Comparison of ENCODE assay signal across 8 mouse cellular contexts in the genomic region with DNA sequence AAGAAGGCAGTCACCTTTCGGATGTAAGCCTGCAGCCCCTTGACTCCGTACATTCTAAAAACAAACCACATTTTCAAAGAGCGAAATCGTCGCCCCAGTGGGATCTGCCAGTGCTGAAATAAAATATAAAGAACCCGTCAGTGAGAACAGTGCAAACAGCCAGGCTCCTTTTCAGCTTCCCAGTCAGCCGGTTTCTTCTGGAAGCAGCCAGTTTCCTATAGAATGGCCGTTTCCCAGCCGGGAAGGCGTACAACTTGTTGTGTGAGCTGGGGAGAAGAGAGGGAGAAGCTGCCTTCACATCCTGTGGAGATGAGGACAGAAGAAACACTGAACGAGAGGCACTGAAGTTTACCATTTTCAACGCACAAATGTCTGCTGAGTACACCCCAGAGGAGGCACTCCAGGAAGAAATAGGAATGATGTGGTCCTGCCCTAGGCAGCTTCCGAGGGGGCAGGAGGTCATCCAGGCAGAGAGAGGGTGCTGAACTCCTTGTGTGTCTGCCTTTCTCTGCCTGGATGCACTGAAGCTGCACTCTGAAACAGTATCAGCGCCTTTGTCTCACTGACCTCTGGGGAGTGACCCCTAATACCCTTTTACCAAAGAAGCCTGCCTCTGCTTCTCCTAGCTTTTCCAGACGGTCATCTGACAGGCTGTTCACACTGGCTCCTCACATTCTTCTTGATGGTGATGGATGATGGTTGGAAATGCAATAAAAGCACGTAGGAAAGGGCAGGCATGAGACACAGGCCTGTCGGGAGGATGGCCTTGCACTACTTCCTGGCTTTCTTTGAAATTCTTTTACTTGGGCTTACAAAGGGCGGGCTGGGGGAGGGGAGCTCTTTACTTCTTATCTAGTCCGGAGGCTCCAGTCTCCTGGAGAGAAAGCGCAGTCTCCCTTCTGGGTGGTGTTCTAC. TPM values are rescaled to one million over a fixed set of nuclear protein-coding genes. Genes with fewer than 3 reads are reported as not detected.
DNase-seq lines count a peak whose midpoint lies in the region; ATAC-seq lines count a peak whose summit lies in the region.

No protein-coding gene starts in this region.

- peak overlapping the region; percentile 37 for H3K9ac ChIP-seq in heart, embryonic 15.5 days
- peak overlapping the region; percentile 36; the same call in 1 of the 2 replicates for H3K9ac ChIP-seq in liver, embryonic 15.5 days

- H3K4me2 ChIP-seq in heart, embryonic 15.5 days, result no peak overlapping the region
- H3K4me2 ChIP-seq in liver, embryonic 15.5 days, result peak overlapping the region; percentile 36

- 15% methylated on average over 20 of the region's 20 CpGs for WGBS in heart, embryonic 15.5 days
- WGBS in liver, embryonic 15.5 days (ENCODE audit: insufficient replicate concordance), result 42% methylated on average over 20 of the region's 20 CpGs

- DNase-seq in adrenal gland, adult (ENCODE audit: inconsistent age in 2 of 2, low spot score in 1 of 2), result peak; percentile 73 to 92
- no peak for DNase-seq in adrenal gland, postnatal 4 days (ENCODE audit: low spot score in 2 of 2)
- peak; percentile 73 for DNase-seq in adrenal gland, adult 8-10 months
- no peak for DNase-seq in spleen, postnatal 10 days (ENCODE audit: low spot score in 2 of 2)
- no peak for DNase-seq in MN1 (ENCODE audit: low spot score)
- DNase-seq in gastrocnemius, adult 18-20 months (ENCODE audit: low spot score), result no peak

- ATAC-seq in heart, embryonic 15.5 days (replicated peaks; ENCODE audit: insufficient number of reproducible peaks, insufficient read depth, low FRiP score, low read depth), result no peak; the same call in 1 of the 2 replicates
- peak; percentile 51 for ATAC-seq in liver, embryonic 15.5 days (ENCODE audit: insufficient read depth)

- H3K36me3 ChIP-seq in heart, embryonic 15.5 days, result no peaks in the 10 kb centered on the region
- no peaks in the 10 kb centered on the region for H3K36me3 ChIP-seq in liver, embryonic 15.5 days (replicated peaks)

- peaks cover 66% of the 10 kb centered on the region for H3K4me1 ChIP-seq in heart, embryonic 15.5 days (replicated peaks)
- H3K4me1 ChIP-seq in liver, embryonic 15.5 days (replicated peaks), result peaks cover 51% of the 10 kb centered on the region

- H3K4me3 ChIP-seq in heart, embryonic 15.5 days, result no peak overlapping the region
- no peak overlapping the region for H3K4me3 ChIP-seq in liver, embryonic 15.5 days (replicated peaks)

- no peaks in the 10 kb centered on the region for H3K27me3 ChIP-seq in heart, embryonic 15.5 days
- H3K27me3 ChIP-seq in liver, embryonic 15.5 days, result peaks cover 31% of the 10 kb centered on the region

- peak overlapping the region; percentile 95 for H3K27ac ChIP-seq in heart, embryonic 15.5 days
- peak overlapping the region; percentile 65 for H3K27ac ChIP-seq in liver, embryonic 15.5 days (replicated peaks)

- H3K9me3 ChIP-seq in heart, embryonic 15.5 days (replicated peaks), result no peaks in the 10 kb centered on the region
- no peaks in the 10 kb centered on the region for H3K9me3 ChIP-seq in liver, embryonic 15.5 days (replicated peaks)

RNA-seq across cellular contexts. Expression of a gene that starts 13.7 kb away (rescaled TPM):
- total RNA-seq in adrenal gland, postnatal 4 days (2021), result 10 to 100 TPM; 17.9 to 18.2 TPM
- total RNA-seq in adrenal gland, adult 8-10 months (2022), result 1 to 10 TPM; 1.3 to 2.8 (median 2.1) TPM
- polyA plus RNA-seq in heart, embryonic 15.5 days (2015; fragmentation: Nextera tagmentation; extraction: Ambion mirVana), result 42.5 and 45.8 TPM in 2 replicates
- polyA plus RNA-seq in liver, embryonic 15.5 days (2015; fragmentation: Nextera tagmentation; extraction: Ambion mirVana), result 85.0 and 93.2 TPM in 2 replicates
- total RNA-seq in gastrocnemius, adult 18-20 months (2021), result under 1 TPM; 0.14 to 0.18 TPM

Comparison
In these comparisons a context has a peak if more than half of its experiments do, and no peak if none do; other contexts are left out.
1. DNase-seq: peak in adrenal gland, adult (2 of 2) and adrenal gland, adult 8-10 months (single experiment); none in adrenal gland, postnatal 4 days (0 of 2), spleen, postnatal 10 days (0 of 2), MN1 (single experiment) and gastrocnemius, adult 18-20 months (single experiment).
2. RNA of a gene that starts 13.7 kb away (total RNA-seq): 17.9 to 18.2 TPM in adrenal gland, postnatal 4 days; 1.3 to 2.8 TPM in adrenal gland, adult 8-10 months and 0.14 to 0.18 TPM in gastrocnemius, adult 18-20 months; every median in the first group is over 4 times any median in the second.